Mouse (Mus musculus): ENCODE results near the gene Chst7. TPM values are rescaled to one million over a fixed set of nuclear protein-coding genes. Genes with fewer than 3 reads are reported as not detected.

Chst7 gene
- 6.6 and 6.8 TPM in 2 replicates for polyA plus RNA-seq (2015; fragmentation: Nextera tagmentation; extraction: Ambion mirVana)

GRCm38 (mm10) chrX:20059381-20059971 is at the start of gene Chst7:
TSS of gene Chst7 (plus strand) at chrX:20059560.
- peak within 1 kb of the TSS; percentile 4; the same call in 1 of the 2 replicates for H3K27ac ChIP-seq (ENCODE audit: low read length)
- peak within 1 kb of the TSS; percentile 54 for H3K9ac ChIP-seq (ENCODE audit: low read length)
- no peaks in the 10 kb centered on the region for H3K4me1 ChIP-seq (ENCODE audit: control insufficient read depth, insufficient read depth, low read length)
- H3K36me3 ChIP-seq (ENCODE audit: control insufficient read depth, insufficient read depth), result no peaks in the 10 kb centered on the region
- H3K9me3 ChIP-seq (replicated peaks; ENCODE audit: control insufficient read depth, low read length), result no peaks in the 10 kb centered on the region; the same call in 1 of the 2 replicates
- H3K27me3 ChIP-seq (ENCODE audit: control insufficient read depth, insufficient read depth, low read length), result peaks cover 3% of the 10 kb centered on the region
- peak within 1 kb of the TSS; percentile 55 for H3K4me3 ChIP-seq (ENCODE audit: low read length)
- WGBS, result 14% methylated on average over 23 of the region's 40 CpGs
- peak within 1 kb of the TSS; percentile 75 for H3K4me2 ChIP-seq (ENCODE audit: low read depth, low read length)
- peak; percentile 89 for ATAC-seq (replicated peaks; ENCODE audit: extremely low read depth, insufficient read depth, low FRiP score)

- Histone ChIP-seq H3K4me2 (ENCODE audit: low read depth, low read length) (no peak overlapping the region), H3K4me1 (ENCODE audit: control insufficient read depth, insufficient read depth, low read length) (no peaks in the 10 kb centered on the region), H3K27ac (ENCODE audit: low read length) (no peak overlapping the region), H3K36me3 (ENCODE audit: control insufficient read depth, insufficient read depth) (no peaks in the 10 kb centered on the region), H3K9me3 (replicated peaks; ENCODE audit: control insufficient read depth, low read length) (no peaks in the 10 kb centered on the region), H3K27me3 (ENCODE audit: control insufficient read depth, insufficient read depth, low read length) (no peaks in the 10 kb centered on the region), H3K4me3 (ENCODE audit: low read length) (no peak overlapping the region), H3K9ac (ENCODE audit: low read length) (no peak overlapping the region)
- ATAC-seq (replicated peaks; ENCODE audit: extremely low read depth, insufficient read depth, low FRiP score), result no peak
- 84% methylated on average over 2 of the region's 2 CpGs for WGBS
These were observed 47.1 kb upstream of the Chst7 start for GRCm38 (mm10) chrX:20012211-20012610.

- ATAC-seq (replicated peaks; ENCODE audit: extremely low read depth, insufficient read depth, low FRiP score), result no peak
- H3K9me3 ChIP-seq (replicated peaks; ENCODE audit: control insufficient read depth, low read length), result no peaks in the 10 kb centered on the region
- H3K4me1 ChIP-seq (ENCODE audit: control insufficient read depth, insufficient read depth, low read length), result no peaks in the 10 kb centered on the region
- WGBS, result 41% methylated on average over 2 of the region's 2 CpGs
- no peak overlapping the region for H3K27ac ChIP-seq (ENCODE audit: low read length)
- no peak overlapping the region for H3K9ac ChIP-seq (ENCODE audit: low read length)
- no peak overlapping the region for H3K4me3 ChIP-seq (ENCODE audit: low read length)
- no peaks in the 10 kb centered on the region for H3K36me3 ChIP-seq (ENCODE audit: control insufficient read depth, insufficient read depth)
- H3K27me3 ChIP-seq (ENCODE audit: control insufficient read depth, insufficient read depth, low read length), result no peaks in the 10 kb centered on the region
- no peak overlapping the region for H3K4me2 ChIP-seq (ENCODE audit: low read depth, low read length)
These were observed 38.4 kb upstream of the Chst7 start for GRCm38 (mm10) chrX:20020942-20021341.

- WGBS, result 22% methylated on average over 60 of the region's 65 CpGs
- no peaks in the 10 kb centered on the region; the same call in 1 of the 2 replicates for H3K9me3 ChIP-seq (replicated peaks; ENCODE audit: control insufficient read depth, low read length)
- H3K27me3 ChIP-seq (ENCODE audit: control insufficient read depth, insufficient read depth, low read length), result peaks cover 3% of the 10 kb centered on the region
- peak overlapping the region; percentile 75 for H3K4me2 ChIP-seq (ENCODE audit: low read depth, low read length)
- H3K4me1 ChIP-seq (ENCODE audit: control insufficient read depth, insufficient read depth, low read length), result no peaks in the 10 kb centered on the region
- ATAC-seq (replicated peaks; ENCODE audit: extremely low read depth, insufficient read depth, low FRiP score), result no peak
- H3K4me3 ChIP-seq (ENCODE audit: low read length), result peak overlapping the region; percentile 55
- no peaks in the 10 kb centered on the region for H3K36me3 ChIP-seq (ENCODE audit: control insufficient read depth, insufficient read depth)
- H3K27ac ChIP-seq (ENCODE audit: low read length), result no peak overlapping the region
- peak overlapping the region; percentile 54 for H3K9ac ChIP-seq (ENCODE audit: low read length)
These were observed 872 bp downstream of the Chst7 start for GRCm38 (mm10) chrX:20060096-20060768.

- ATAC-seq (replicated peaks; ENCODE audit: extremely low read depth, insufficient read depth, low FRiP score), result no peak
- H3K4me2 ChIP-seq (ENCODE audit: low read depth, low read length), result peak overlapping the region; percentile 75
- H3K9me3 ChIP-seq (replicated peaks; ENCODE audit: control insufficient read depth, low read length), result no peaks in the 10 kb centered on the region; the same call in 1 of the 2 replicates
- H3K27me3 ChIP-seq (ENCODE audit: control insufficient read depth, insufficient read depth, low read length), result peaks cover 3% of the 10 kb centered on the region
- H3K36me3 ChIP-seq (ENCODE audit: control insufficient read depth, insufficient read depth), result no peaks in the 10 kb centered on the region
- H3K4me3 ChIP-seq (ENCODE audit: low read length), result peak overlapping the region; percentile 55
- no peak overlapping the region for H3K27ac ChIP-seq (ENCODE audit: low read length)
- WGBS, result 14% methylated on average over 46 of the region's 47 CpGs
- no peaks in the 10 kb centered on the region for H3K4me1 ChIP-seq (ENCODE audit: control insufficient read depth, insufficient read depth, low read length)
- H3K9ac ChIP-seq (ENCODE audit: low read length), result peak overlapping the region; percentile 51
These were observed 1.5 kb downstream of the Chst7 start for GRCm38 (mm10) chrX:20060769-20061315.

- WGBS, result 54% methylated on average over 3 of the region's 3 CpGs
- Histone ChIP-seq H3K9me3 (replicated peaks; ENCODE audit: control insufficient read depth, low read length) (no peaks in the 10 kb centered on the region; the same call in 1 of the 2 replicates), H3K27me3 (ENCODE audit: control insufficient read depth, insufficient read depth, low read length) (peaks cover 3% of the 10 kb centered on the region), H3K9ac (ENCODE audit: low read length) (no peak overlapping the region), H3K4me1 (ENCODE audit: control insufficient read depth, insufficient read depth, low read length) (no peaks in the 10 kb centered on the region), H3K4me3 (ENCODE audit: low read length) (no peak overlapping the region; the same call in 1 of the 2 replicates), H3K27ac (ENCODE audit: low read length) (no peak overlapping the region), H3K36me3 (ENCODE audit: control insufficient read depth, insufficient read depth) (no peaks in the 10 kb centered on the region), H3K4me2 (ENCODE audit: low read depth, low read length) (peak overlapping the region; percentile 75)
- no peak for ATAC-seq (replicated peaks; ENCODE audit: extremely low read depth, insufficient read depth, low FRiP score)
These were observed 2.6 kb downstream of the Chst7 start for GRCm38 (mm10) chrX:20061764-20062480.

GRCm38 (mm10) chrX:20066636-20067035 is 7.3 kb downstream of the Chst7 start:
- no peak overlapping the region for H3K9ac ChIP-seq (ENCODE audit: low read length)
- no peak overlapping the region for H3K27ac ChIP-seq (ENCODE audit: low read length)
- H3K9me3 ChIP-seq (replicated peaks; ENCODE audit: control insufficient read depth, low read length), result no peaks in the 10 kb centered on the region
- H3K4me2 ChIP-seq (ENCODE audit: low read depth, low read length), result no peak overlapping the region
- ATAC-seq (replicated peaks; ENCODE audit: extremely low read depth, insufficient read depth, low FRiP score), result no peak
- no peaks in the 10 kb centered on the region for H3K27me3 ChIP-seq (ENCODE audit: control insufficient read depth, insufficient read depth, low read length)
- no peaks in the 10 kb centered on the region for H3K36me3 ChIP-seq (ENCODE audit: control insufficient read depth, insufficient read depth)
- H3K4me3 ChIP-seq (ENCODE audit: low read length), result no peak overlapping the region
- no peaks in the 10 kb centered on the region for H3K4me1 ChIP-seq (ENCODE audit: control insufficient read depth, insufficient read depth, low read length)

GRCm38 (mm10) chrX:20070196-20070595 is 10.8 kb downstream of the Chst7 start:
- H3K4me2 ChIP-seq (ENCODE audit: low read depth, low read length), result no peak overlapping the region
- no peaks in the 10 kb centered on the region for H3K4me1 ChIP-seq (ENCODE audit: control insufficient read depth, insufficient read depth, low read length)
- no peak overlapping the region for H3K27ac ChIP-seq (ENCODE audit: low read length)
- H3K4me3 ChIP-seq (ENCODE audit: low read length), result no peak overlapping the region
- no peak overlapping the region for H3K9ac ChIP-seq (ENCODE audit: low read length)
- ATAC-seq (replicated peaks; ENCODE audit: extremely low read depth, insufficient read depth, low FRiP score), result no peak
- no peaks in the 10 kb centered on the region for H3K9me3 ChIP-seq (replicated peaks; ENCODE audit: control insufficient read depth, low read length)
- no peaks in the 10 kb centered on the region for H3K36me3 ChIP-seq (ENCODE audit: control insufficient read depth, insufficient read depth)
- 43% methylated on average over 4 of the region's 4 CpGs for whole genome bisulfite sequencing
- no peaks in the 10 kb centered on the region for H3K27me3 ChIP-seq (ENCODE audit: control insufficient read depth, insufficient read depth, low read length)
